Mouse (Mus musculus) naive thymus-derived CD4-positive, alpha-beta T cell, adult 2 months (primary cell): ENCODE data around the gene Tas2r106.

ENCODE experiments used
- DNase-seq: peaks from one replicate; pipeline ENCODE4 v3.0.0-alpha.2; 2011; ENCODE audit warnings: low read depth

Gene Tas2r106

GRCm38 (mm10) chr6:131678786-131679185 is at the start of gene Tas2r106:
TSS of gene Tas2r106 (minus strand) at chr6:131678886.
- no peak for DNase-seq

GRCm38 (mm10) chr6:131712803-131713202 is 34.1 kb upstream of the Tas2r106 start:
- DNase-seq: no peak

- DNase-seq: no peak
Observed at GRCm38 (mm10) chr6:131689963-131690362, 11.3 kb upstream of the Tas2r106 start, which contains the start of gene Tas2r114. TSS of gene Tas2r114 (minus strand) at chr6:131690063.

GRCm38 (mm10) chr6:131687395-131687794 is 8.7 kb upstream of the Tas2r106 start, which contains the start of gene Tas2r105:
TSS of gene Tas2r105 (minus strand) at chr6:131687495.
- no peak for DNase-seq

GRCm38 (mm10) chr6:131685644-131686043 is 7.0 kb upstream of the Tas2r106 start, which contains the start of gene Tas2r104:
TSS of gene Tas2r104 (minus strand) at chr6:131685744.
- DNase-seq: no peak

GRCm38 (mm10) chr6:131660049-131660448 is 18.6 kb downstream of the Tas2r106 start, which contains the start of gene Tas2r107:
TSS of gene Tas2r107 (minus strand) at chr6:131660149.
- DNase-seq: no peak

- no peak for DNase-seq
Observed at GRCm38 (mm10) chr6:131630812-131631211, 47.9 kb downstream of the Tas2r106 start, which contains the start of gene Tas2r130. TSS of gene Tas2r130 (minus strand) at chr6:131630912.
